Mouse (Mus musculus): ENCODE data around the gene Srp14. TPM values are rescaled to one million over a fixed set of nuclear protein-coding genes. Genes with fewer than 3 reads are reported as not detected.

The Srp14 gene
- polyA plus RNA-seq, 2 experiments: 165 to 229 TPM

DNA sequence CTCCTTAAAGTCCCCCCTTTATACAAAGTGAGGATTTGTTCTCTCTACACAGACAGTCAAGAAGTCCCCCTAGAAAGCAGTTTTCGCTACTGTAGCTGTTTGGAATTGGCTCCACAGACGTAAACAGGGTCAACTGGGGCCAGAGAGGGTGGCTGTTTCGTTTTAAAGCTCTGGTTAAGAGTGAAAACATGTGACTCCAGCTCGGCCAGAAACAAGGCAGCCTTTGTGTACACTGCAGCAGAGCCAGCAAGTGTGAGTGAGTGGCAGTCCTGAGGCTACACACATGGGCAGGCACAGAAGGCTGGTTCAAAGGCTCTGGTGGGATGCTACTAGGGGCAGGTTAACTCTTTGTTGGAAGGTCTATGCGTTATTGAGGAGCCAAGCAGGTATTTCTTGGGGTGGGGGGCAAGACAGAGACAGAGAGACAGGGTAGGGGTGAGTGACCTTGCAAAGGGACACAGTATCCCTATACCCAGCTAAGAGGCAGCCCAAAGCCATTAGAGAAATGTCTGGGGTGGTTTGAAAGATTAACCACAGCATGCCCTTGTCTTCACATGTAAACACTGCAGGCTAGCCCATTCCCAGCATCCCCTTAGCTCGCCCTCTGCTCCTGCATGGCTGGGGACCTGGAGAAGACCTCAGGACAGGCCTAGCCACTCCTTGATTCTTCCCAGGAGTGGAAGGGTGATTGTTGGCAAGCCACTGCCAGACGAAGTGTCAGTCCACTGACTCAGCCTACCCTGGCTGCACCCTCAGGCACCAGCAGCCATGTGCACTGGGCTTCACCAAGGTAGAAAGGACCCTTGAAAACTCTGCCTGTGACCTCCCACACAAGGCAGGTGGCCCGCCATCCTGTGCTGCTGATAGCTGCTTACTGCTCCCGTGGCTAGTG lies 40.8 kb upstream of the Srp14 start:
- Histone ChIP-seq H3K27ac (replicated peaks; ENCODE audit: low read depth, low read length) (peak overlapping the region; percentile 76), H3K36me3 (ENCODE audit: control insufficient read depth, insufficient read depth, low read length) (no peaks in the 10 kb centered on the region), H3K9ac (ENCODE audit: low read depth, low read length, severe bottlenecking) (no peak overlapping the region), H3K4me2 (replicated peaks; ENCODE audit: low read depth, low read length, severe bottlenecking) (peak overlapping the region; percentile 26; the same call in 1 of the 2 replicates), H3K27me3 (ENCODE audit: control insufficient read depth, insufficient read depth, low read length) (no peaks in the 10 kb centered on the region), H3K4me1 (ENCODE audit: control insufficient read depth, insufficient read depth, low read length) (peaks cover 33% of the 10 kb centered on the region), H3K9me3 (ENCODE audit: control insufficient read depth, low read length) (no peaks in the 10 kb centered on the region), H3K4me3 (replicated peaks; ENCODE audit: low read length) (no peak overlapping the region)
- DNase-seq (ENCODE audit: low spot score) (peak; percentile 72), ATAC-seq (ENCODE audit: low FRiP score, low read depth) (peak; percentile 88)
- 28% methylated on average over 9 of the region's 9 CpGs for WGBS
- no peak for TF ChIP-seq POLR2A (IDR thresholded peaks at IDR 0.05; ENCODE audit: borderline replicate concordance, extremely low read depth, insufficient read depth, insufficient read length)

DNA sequence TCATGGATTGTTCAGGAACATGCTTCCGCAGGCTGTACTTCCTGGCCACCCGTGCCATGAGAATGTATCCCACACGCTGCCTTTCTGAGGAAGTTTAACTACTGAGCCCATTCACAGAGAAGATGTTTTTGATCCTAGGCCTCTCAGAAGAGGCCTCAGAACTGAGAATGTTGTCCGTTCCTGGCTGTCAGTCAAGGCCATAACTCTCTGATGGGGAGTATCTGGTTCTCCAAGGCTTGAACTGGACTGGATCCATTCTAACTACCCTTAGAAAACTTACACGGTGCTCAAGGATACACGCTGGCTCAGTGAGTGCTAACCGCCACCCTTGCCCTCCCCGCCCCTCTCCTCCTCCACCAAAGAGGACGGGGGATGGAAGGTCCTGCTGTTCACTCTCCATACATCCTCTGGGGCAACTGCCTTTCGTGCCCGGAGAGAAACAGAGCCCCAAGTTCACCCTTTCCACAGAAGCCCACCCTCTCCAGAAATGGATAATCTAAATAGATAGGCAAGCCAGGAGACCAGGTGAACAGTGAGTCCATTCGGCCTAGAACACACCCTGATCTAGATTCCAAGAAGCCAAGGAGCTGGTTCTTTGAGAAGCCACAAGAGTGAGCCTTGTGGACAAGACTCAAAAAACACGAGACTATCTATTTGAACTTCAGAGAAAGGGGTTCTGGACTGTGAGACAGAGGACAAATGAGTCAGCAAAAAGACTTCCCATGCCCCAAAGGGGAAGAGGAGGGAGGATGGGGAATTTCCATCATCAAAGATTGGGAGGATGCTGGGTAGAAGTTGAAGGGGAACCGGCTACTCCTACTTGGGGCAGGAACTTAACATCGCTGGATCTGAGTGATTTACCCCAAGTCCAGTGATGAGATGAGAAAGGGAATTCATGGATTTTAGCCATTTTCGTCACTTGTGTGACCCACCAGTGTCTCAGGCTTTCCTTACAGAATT lies 33.2 kb upstream of the Srp14 start:
- Histone ChIP-seq H3K4me1 (ENCODE audit: control insufficient read depth, insufficient read depth, low read length) (peaks cover 27% of the 10 kb centered on the region), H3K9ac (ENCODE audit: low read depth, low read length, severe bottlenecking) (no peak overlapping the region), H3K27ac (replicated peaks; ENCODE audit: low read depth, low read length) (no peak overlapping the region), H3K9me3 (ENCODE audit: control insufficient read depth, low read length) (no peaks in the 10 kb centered on the region), H3K4me3 (replicated peaks; ENCODE audit: low read length) (no peak overlapping the region), H3K4me2 (replicated peaks; ENCODE audit: low read depth, low read length, severe bottlenecking) (no peak overlapping the region), H3K36me3 (ENCODE audit: control insufficient read depth, insufficient read depth, low read length) (no peaks in the 10 kb centered on the region), H3K27me3 (ENCODE audit: control insufficient read depth, insufficient read depth, low read length) (no peaks in the 10 kb centered on the region)
- DNase-seq (ENCODE audit: low spot score) (no peak), ATAC-seq (ENCODE audit: low FRiP score, low read depth) (no peak)
- whole genome bisulfite sequencing: 72% methylated on average over 16 of the region's 16 CpGs
- TF ChIP-seq POLR2A (IDR thresholded peaks at IDR 0.05; ENCODE audit: borderline replicate concordance, extremely low read depth, insufficient read depth, insufficient read length): no peak

DNA sequence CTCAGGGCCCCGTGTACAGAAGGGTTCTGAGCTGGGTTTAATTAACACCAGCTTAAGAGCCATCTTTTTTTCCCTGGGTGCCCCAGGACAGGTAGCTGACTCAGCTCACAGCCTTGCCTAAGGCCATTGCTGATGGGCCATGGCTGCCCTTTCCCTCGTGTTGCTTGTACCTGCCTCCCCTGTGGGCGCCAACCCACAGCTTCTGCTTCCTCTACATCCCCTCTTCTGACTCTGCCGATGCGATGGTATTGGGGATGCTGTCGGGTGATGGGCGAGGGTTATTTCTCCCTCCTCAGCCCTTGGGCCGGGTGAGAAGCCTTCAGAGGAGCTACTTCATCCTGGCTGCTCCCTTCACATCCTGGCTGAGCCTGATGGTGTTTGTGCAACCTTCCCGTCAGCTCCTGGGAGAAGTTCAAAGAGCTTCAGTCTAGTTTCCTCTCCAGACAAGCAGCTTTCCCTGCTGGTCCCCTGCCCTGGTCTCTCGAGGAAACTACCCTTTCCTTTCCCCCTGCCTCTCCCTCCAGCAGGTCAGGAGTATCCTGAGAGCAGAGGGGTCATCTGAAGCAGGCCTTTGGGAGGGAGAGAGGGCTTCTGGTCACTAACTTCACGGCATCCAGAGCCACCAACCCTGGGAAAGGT lies 32.4 kb upstream of the Srp14 start:
- H3K4me1 ChIP-seq (ENCODE audit: control insufficient read depth, insufficient read depth, low read length): peaks cover 27% of the 10 kb centered on the region
- H3K4me3 ChIP-seq (replicated peaks; ENCODE audit: low read length): no peak overlapping the region
- H3K9ac ChIP-seq (ENCODE audit: low read depth, low read length, severe bottlenecking): no peak overlapping the region
- ATAC-seq (ENCODE audit: low FRiP score, low read depth): no peak
- no peak overlapping the region for H3K27ac ChIP-seq (replicated peaks; ENCODE audit: low read depth, low read length)
- TF ChIP-seq POLR2A (IDR thresholded peaks at IDR 0.05; ENCODE audit: borderline replicate concordance, extremely low read depth, insufficient read depth, insufficient read length): no peak
- no peak overlapping the region for H3K4me2 ChIP-seq (replicated peaks; ENCODE audit: low read depth, low read length, severe bottlenecking)
- no peaks in the 10 kb centered on the region for H3K36me3 ChIP-seq (ENCODE audit: control insufficient read depth, insufficient read depth, low read length)
- 41% methylated on average over 11 of the region's 11 CpGs for WGBS
- no peak for DNase-seq (ENCODE audit: low spot score)
- no peaks in the 10 kb centered on the region for H3K9me3 ChIP-seq (ENCODE audit: control insufficient read depth, low read length)
- no peaks in the 10 kb centered on the region for H3K27me3 ChIP-seq (ENCODE audit: control insufficient read depth, insufficient read depth, low read length)

DNA sequence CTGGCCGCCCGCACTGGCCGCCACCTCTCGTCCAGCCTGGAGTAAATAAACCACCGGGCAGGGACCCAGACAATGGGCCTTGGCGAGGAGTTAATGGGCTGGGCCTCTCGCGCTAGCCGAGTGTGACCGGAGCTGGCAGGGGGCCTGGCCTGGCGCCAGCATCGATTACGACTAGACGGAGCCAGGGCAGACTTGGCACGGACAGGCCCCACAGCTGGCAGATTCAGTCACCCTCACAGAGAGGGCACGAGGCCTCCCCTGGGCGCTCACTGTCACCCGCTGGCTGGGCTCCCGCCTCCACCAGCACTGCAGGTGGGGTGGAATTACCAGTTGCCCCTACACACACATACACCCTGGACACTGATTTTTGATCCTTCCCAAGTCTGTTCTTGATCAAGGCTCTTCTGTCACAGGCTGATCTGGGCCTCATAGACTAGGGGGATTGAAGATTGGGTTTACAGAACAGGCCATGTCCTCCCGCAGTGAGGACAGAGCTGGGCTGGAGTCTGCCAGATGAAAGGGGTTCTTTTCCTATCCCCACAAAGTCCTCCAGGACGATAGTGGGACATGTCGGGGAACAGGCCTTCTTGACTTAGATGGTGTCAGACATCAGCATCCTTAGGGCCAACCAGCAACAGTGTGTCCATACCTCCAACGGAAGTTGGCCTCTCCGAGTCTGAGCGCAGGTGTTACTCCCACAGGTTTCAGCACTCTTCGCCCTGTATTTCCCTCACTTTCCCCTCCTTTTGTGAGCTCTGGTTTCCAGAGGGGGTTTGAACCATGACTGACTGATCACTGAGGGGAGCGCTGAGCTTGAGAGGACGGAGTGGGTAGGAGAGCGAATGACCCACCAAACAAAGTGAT lies 31.2 kb upstream of the Srp14 start:
- H3K36me3 ChIP-seq (ENCODE audit: control insufficient read depth, insufficient read depth, low read length): no peaks in the 10 kb centered on the region
- H3K27me3 ChIP-seq (ENCODE audit: control insufficient read depth, insufficient read depth, low read length): no peaks in the 10 kb centered on the region
- ATAC-seq (ENCODE audit: low FRiP score, low read depth) (peak; percentile 86), DNase-seq (ENCODE audit: low spot score) (peak; percentile 80)
- peak overlapping the region; percentile 6; the same call in 1 of the 2 replicates for H3K4me2 ChIP-seq (replicated peaks; ENCODE audit: low read depth, low read length, severe bottlenecking)
- 51% methylated on average over 18 of the region's 29 CpGs for WGBS
- no peak for TF ChIP-seq POLR2A (IDR thresholded peaks at IDR 0.05; ENCODE audit: borderline replicate concordance, extremely low read depth, insufficient read depth, insufficient read length)
- H3K27ac ChIP-seq (replicated peaks; ENCODE audit: low read depth, low read length): peak overlapping the region; percentile 61; the same call in 1 of the 2 replicates
- H3K9me3 ChIP-seq (ENCODE audit: control insufficient read depth, low read length): no peaks in the 10 kb centered on the region
- H3K4me3 ChIP-seq (replicated peaks; ENCODE audit: low read length): no peak overlapping the region
- H3K4me1 ChIP-seq (ENCODE audit: control insufficient read depth, insufficient read depth, low read length): peaks cover 27% of the 10 kb centered on the region
- peak overlapping the region; percentile 34; the same call in 1 of the 2 replicates for H3K9ac ChIP-seq (ENCODE audit: low read depth, low read length, severe bottlenecking)

Measured in limb, embryonic 14.5 days (tissue).